Mouse (Mus musculus): Measurements from ENCODE around the gene Pard3b. TPM values are rescaled to one million over a fixed set of nuclear protein-coding genes. Genes with fewer than 3 reads are reported as not detected.

Gene Pard3b
- total and polyA plus RNA-seq, 2 experiments from 2014 or later: 4.4 to 6.1 TPM

- Histone ChIP-seq H3K4me1 (ENCODE audit: insufficient read depth) (no peaks in the 10 kb centered on the region), H3K36me3 (ENCODE audit: insufficient read depth) (no peaks in the 10 kb centered on the region), H3K9me3 (ENCODE audit: low read length) (no peaks in the 10 kb centered on the region), H3K9ac (no peak overlapping the region), H3K27ac (ENCODE audit: low read depth, low read length) (no peak overlapping the region), H3K4me2 (ENCODE audit: low read depth) (no peak overlapping the region), H3K4me3 (ENCODE audit: low read depth, low read length) (no peak overlapping the region), H3K27me3 (ENCODE audit: insufficient read depth, low read length) (no peaks in the 10 kb centered on the region)
- TF ChIP-seq CTCF (IDR thresholded peaks at IDR 0.05; ENCODE audit: low read depth): no peak
- DNase-seq (no peak), ATAC-seq (no peak)
- WGBS: 85% methylated on average over 1 of the region's 1 CpGs
Measured at GRCm38 (mm10) chr1:62122426-62122825, 483.8 kb downstream of the Pard3b start.

DNA sequence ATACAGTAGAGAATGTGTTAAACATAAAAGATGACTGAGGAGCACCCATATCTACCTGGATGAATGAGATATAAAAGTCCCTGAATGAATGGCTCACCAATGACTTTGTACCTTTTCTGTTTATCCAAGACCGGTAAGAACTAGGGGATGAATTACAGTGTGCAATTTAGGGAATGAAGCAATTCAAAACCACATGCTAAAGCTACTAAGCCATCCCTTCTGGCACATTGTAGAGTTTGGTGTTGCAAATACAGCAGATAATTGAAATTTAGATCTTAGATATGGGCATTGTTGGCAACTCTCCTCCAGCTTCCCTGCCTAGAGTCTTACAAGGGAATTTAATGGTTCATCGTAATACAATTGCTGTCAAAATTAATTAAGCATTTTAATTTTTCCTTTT lies 490.6 kb downstream of the Pard3b start:
- no peak overlapping the region for H3K4me2 ChIP-seq (ENCODE audit: low read depth)
- no peak for ATAC-seq
- H3K9ac ChIP-seq: no peak overlapping the region
- no peak overlapping the region for H3K4me3 ChIP-seq (ENCODE audit: low read depth, low read length)
- no peak for TF ChIP-seq CTCF (IDR thresholded peaks at IDR 0.05; ENCODE audit: low read depth)
- no peaks in the 10 kb centered on the region for H3K4me1 ChIP-seq (ENCODE audit: insufficient read depth)
- H3K27me3 ChIP-seq (ENCODE audit: insufficient read depth, low read length): no peaks in the 10 kb centered on the region
- H3K9me3 ChIP-seq (ENCODE audit: low read length): no peaks in the 10 kb centered on the region
- DNase-seq: no peak
- 88% methylated on average over 2 of the region's 2 CpGs for WGBS
- no peak overlapping the region for H3K27ac ChIP-seq (ENCODE audit: low read depth, low read length)
- H3K36me3 ChIP-seq (ENCODE audit: insufficient read depth): no peaks in the 10 kb centered on the region

DNA sequence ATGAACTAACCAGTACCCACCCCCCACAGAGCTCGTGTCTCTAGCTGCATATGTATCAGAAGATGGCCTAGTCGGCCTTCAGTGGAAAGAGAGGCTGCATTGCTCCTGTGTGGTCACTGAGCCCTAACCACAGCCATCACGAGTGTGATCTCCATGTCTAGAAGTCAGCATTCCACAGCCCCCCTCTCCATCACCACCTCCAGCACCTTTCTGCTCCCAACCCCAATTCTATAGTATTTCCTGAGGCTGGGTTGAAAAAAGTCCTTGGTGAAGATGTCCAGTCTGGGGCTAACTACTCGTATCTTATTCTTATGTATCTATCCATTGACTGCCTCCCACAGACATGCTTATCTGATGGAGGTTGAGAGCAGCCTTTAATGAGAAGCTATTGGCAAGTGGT lies 509.5 kb downstream of the Pard3b start:
- Histone ChIP-seq H3K4me3 (ENCODE audit: low read depth, low read length) (no peak overlapping the region), H3K4me2 (ENCODE audit: low read depth) (no peak overlapping the region), H3K4me1 (ENCODE audit: insufficient read depth) (no peaks in the 10 kb centered on the region), H3K9ac (no peak overlapping the region), H3K9me3 (ENCODE audit: low read length) (no peaks in the 10 kb centered on the region), H3K27ac (ENCODE audit: low read depth, low read length) (no peak overlapping the region), H3K36me3 (ENCODE audit: insufficient read depth) (no peaks in the 10 kb centered on the region), H3K27me3 (ENCODE audit: insufficient read depth, low read length) (no peaks in the 10 kb centered on the region)
- WGBS: 87% methylated on average over 4 of the region's 4 CpGs
- DNase-seq (no peak), ATAC-seq (no peak)
- TF ChIP-seq CTCF (IDR thresholded peaks at IDR 0.05; ENCODE audit: low read depth): no peak

GRCm38 (mm10) chr1:62148786-62149185 lies 510.2 kb downstream of the Pard3b start:
- 91% methylated on average over 6 of the region's 6 CpGs for WGBS
- DNase-seq: no peak
- ATAC-seq: no peak
- Histone ChIP-seq H3K27ac (ENCODE audit: low read depth, low read length) (no peak overlapping the region), H3K27me3 (ENCODE audit: insufficient read depth, low read length) (no peaks in the 10 kb centered on the region), H3K4me1 (ENCODE audit: insufficient read depth) (no peaks in the 10 kb centered on the region), H3K9ac (no peak overlapping the region), H3K4me3 (ENCODE audit: low read depth, low read length) (no peak overlapping the region), H3K9me3 (ENCODE audit: low read length) (no peaks in the 10 kb centered on the region), H3K36me3 (ENCODE audit: insufficient read depth) (no peaks in the 10 kb centered on the region), H3K4me2 (ENCODE audit: low read depth) (no peak overlapping the region)
- no peak for TF ChIP-seq CTCF (IDR thresholded peaks at IDR 0.05; ENCODE audit: low read depth)

DNA sequence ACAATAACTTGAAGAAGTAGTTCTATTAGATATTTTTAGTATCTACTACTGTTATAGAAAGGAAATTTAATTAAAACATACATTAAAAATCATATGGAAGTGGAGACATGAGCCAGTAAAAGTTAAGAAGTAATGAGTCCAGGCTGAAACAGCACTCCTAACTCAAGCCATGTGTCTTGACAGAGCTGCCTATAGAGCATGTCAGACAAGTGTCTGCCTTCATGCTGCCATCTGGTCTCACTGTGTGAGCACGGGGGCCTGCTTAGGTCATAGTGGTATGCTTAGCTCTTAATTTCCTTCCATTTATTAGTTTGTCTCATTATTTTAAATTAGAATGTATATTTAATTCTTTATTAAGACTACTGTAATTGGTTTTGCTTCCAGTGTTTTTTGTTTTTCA lies 517.3 kb downstream of the Pard3b start:
- no peak for DNase-seq
- Histone ChIP-seq H3K36me3 (ENCODE audit: insufficient read depth) (no peaks in the 10 kb centered on the region), H3K27me3 (ENCODE audit: insufficient read depth, low read length) (no peaks in the 10 kb centered on the region), H3K4me1 (ENCODE audit: insufficient read depth) (no peaks in the 10 kb centered on the region), H3K9ac (no peak overlapping the region), H3K27ac (ENCODE audit: low read depth, low read length) (no peak overlapping the region), H3K9me3 (ENCODE audit: low read length) (no peaks in the 10 kb centered on the region), H3K4me3 (ENCODE audit: low read depth, low read length) (no peak overlapping the region), H3K4me2 (ENCODE audit: low read depth) (no peak overlapping the region)
- no peak for ATAC-seq
- WGBS: 38% methylated on average over 1 of the region's 1 CpGs
- no peak for TF ChIP-seq CTCF (IDR thresholded peaks at IDR 0.05; ENCODE audit: low read depth)

DNA sequence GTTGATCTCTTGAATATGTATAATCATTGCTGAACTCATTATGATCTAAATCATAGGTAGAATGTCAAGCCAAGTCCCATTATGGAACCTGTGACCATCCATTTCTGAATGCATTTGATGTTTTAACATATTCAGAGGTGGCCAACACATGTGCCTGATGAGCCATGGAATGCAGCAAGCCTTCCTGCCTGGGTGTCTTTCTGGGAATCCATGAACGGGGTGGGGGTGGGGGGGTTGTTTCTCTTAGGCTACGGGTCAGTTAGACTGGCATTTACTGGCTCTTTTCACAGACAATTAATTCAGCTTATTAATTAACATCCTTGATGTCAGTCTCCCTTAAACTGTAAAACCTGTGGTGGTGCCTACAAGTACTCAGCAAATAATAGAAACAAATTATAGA lies 521.0 kb downstream of the Pard3b start:
- 66% methylated on average over 2 of the region's 2 CpGs for WGBS
- no peaks in the 10 kb centered on the region for H3K36me3 ChIP-seq (ENCODE audit: insufficient read depth)
- H3K4me3 ChIP-seq (ENCODE audit: low read depth, low read length): no peak overlapping the region
- H3K9me3 ChIP-seq (ENCODE audit: low read length): no peaks in the 10 kb centered on the region
- no peak overlapping the region for H3K4me2 ChIP-seq (ENCODE audit: low read depth)
- TF ChIP-seq CTCF (IDR thresholded peaks at IDR 0.05; ENCODE audit: low read depth): no peak
- DNase-seq (no peak), ATAC-seq (no peak)
- H3K4me1 ChIP-seq (ENCODE audit: insufficient read depth): no peaks in the 10 kb centered on the region
- H3K9ac ChIP-seq: no peak overlapping the region
- no peak overlapping the region for H3K27ac ChIP-seq (ENCODE audit: low read depth, low read length)
- no peaks in the 10 kb centered on the region for H3K27me3 ChIP-seq (ENCODE audit: insufficient read depth, low read length)

DNA sequence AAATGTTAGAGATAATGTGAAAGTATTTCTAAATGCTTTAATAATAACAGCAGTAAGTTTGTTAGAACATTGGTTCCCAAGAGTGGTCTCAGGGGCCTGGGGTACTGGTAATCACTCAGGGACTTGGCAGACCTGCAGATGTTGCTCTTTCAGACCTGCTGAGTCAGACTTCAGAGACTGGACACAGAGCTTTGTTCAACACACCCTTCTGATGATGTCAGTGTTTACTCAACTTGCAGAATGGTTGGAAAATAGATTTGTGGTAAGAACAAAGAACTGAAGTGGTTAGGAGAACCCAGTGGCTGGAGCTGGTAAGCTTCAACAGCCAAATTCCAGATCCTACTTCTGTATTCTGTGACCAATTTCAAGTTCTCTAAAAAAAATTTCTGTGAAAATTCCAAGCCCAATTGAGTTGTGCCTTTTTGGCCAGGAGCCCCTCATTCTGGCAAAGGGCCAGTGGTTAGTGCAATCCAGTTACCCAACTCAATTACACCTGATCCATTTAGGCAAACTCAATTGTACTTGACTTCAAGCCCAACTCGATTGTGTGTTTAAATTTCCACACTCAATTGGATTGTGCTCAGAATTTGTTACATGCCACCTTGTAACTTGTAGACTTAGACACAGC lies 536.5 kb downstream of the Pard3b start:
- H3K36me3 ChIP-seq (ENCODE audit: insufficient read depth): no peaks in the 10 kb centered on the region
- WGBS: 42% methylated on average over 1 of the region's 1 CpGs
- no peaks in the 10 kb centered on the region for H3K9me3 ChIP-seq (ENCODE audit: low read length)
- DNase-seq (no peak), ATAC-seq (no peak)
- H3K9ac ChIP-seq: no peak overlapping the region
- no peak overlapping the region for H3K27ac ChIP-seq (ENCODE audit: low read depth, low read length)
- no peaks in the 10 kb centered on the region for H3K4me1 ChIP-seq (ENCODE audit: insufficient read depth)
- no peak overlapping the region for H3K4me2 ChIP-seq (ENCODE audit: low read depth)
- no peak for TF ChIP-seq CTCF (IDR thresholded peaks at IDR 0.05; ENCODE audit: low read depth)
- no peak overlapping the region for H3K4me3 ChIP-seq (ENCODE audit: low read depth, low read length)
- no peaks in the 10 kb centered on the region for H3K27me3 ChIP-seq (ENCODE audit: insufficient read depth, low read length)

Measured in forebrain, postnatal 0 days (tissue).